Mouse (Mus musculus): ENCODE results near the gene Nt5e. TPM values are rescaled to one million over a fixed set of nuclear protein-coding genes. Genes with fewer than 3 reads are reported as not detected.

Gene Nt5e
- polyA plus RNA-seq, 1 experiment from 2014 or later = 3.8 TPM

GRCm38 (mm10) chr9:88368476-88368875 is 41.5 kb downstream of the Nt5e start:
- Histone ChIP-seq H3K4me2 (replicated peaks) (no peak overlapping the region), H3K4me1 (replicated peaks) (no peaks in the 10 kb centered on the region), H3K27ac (no peak overlapping the region), H3K4me3 (replicated peaks) (no peak overlapping the region), H3K36me3 (no peaks in the 10 kb centered on the region), H3K27me3 (replicated peaks) (no peaks in the 10 kb centered on the region), H3K9me3 (no peaks in the 10 kb centered on the region), H3K9ac (no peak overlapping the region)
- 93% methylated on average over 5 of the region's 5 CpGs for WGBS
- no peak for ATAC-seq

- no peak overlapping the region for H3K27ac ChIP-seq
- no peak overlapping the region for H3K4me3 ChIP-seq (replicated peaks)
- no peak overlapping the region for H3K4me2 ChIP-seq (replicated peaks)
Observed at GRCm38 (mm10) chr9:88369666-88370065, 42.7 kb downstream of the Nt5e start.

GRCm38 (mm10) chr9:88371201-88371600 is 44.2 kb downstream of the Nt5e start:
- WGBS = 86% methylated on average over 2 of the region's 2 CpGs
- Histone ChIP-seq H3K4me2 (replicated peaks) (no peak overlapping the region), H3K9me3 (no peaks in the 10 kb centered on the region), H3K36me3 (no peaks in the 10 kb centered on the region), H3K9ac (no peak overlapping the region), H3K27ac (no peak overlapping the region), H3K27me3 (replicated peaks) (no peaks in the 10 kb centered on the region), H3K4me3 (replicated peaks) (no peak overlapping the region), H3K4me1 (replicated peaks) (no peaks in the 10 kb centered on the region)
- no peak for ATAC-seq

More at GRCm38 (mm10) chr9:88369666-88370065, 42.7 kb downstream of the Nt5e start:
- H3K4me1 ChIP-seq (replicated peaks) = no peaks in the 10 kb centered on the region
- H3K36me3 ChIP-seq = no peaks in the 10 kb centered on the region
- H3K9ac ChIP-seq = no peak overlapping the region
- no peaks in the 10 kb centered on the region for H3K9me3 ChIP-seq
- no peaks in the 10 kb centered on the region for H3K27me3 ChIP-seq (replicated peaks)
- WGBS = 89% methylated on average over 2 of the region's 2 CpGs
- ATAC-seq = no peak

- H3K27me3 ChIP-seq (replicated peaks) = no peaks in the 10 kb centered on the region
- ATAC-seq = no peak
- H3K9ac ChIP-seq = no peak overlapping the region
- H3K4me3 ChIP-seq (replicated peaks) = no peak overlapping the region
- H3K4me2 ChIP-seq (replicated peaks) = no peak overlapping the region
- no peaks in the 10 kb centered on the region for H3K36me3 ChIP-seq
- 83% methylated on average over 2 of the region's 2 CpGs for WGBS
- no peaks in the 10 kb centered on the region for H3K4me1 ChIP-seq (replicated peaks)
- no peak overlapping the region for H3K27ac ChIP-seq
- H3K9me3 ChIP-seq = no peaks in the 10 kb centered on the region
Observed at GRCm38 (mm10) chr9:88373001-88373400, 46.0 kb downstream of the Nt5e start.

GRCm38 (mm10) chr9:88377483-88377882 is 50.5 kb downstream of the Nt5e start:
- Histone ChIP-seq H3K9me3 (no peaks in the 10 kb centered on the region), H3K9ac (no peak overlapping the region), H3K27ac (no peak overlapping the region), H3K4me1 (replicated peaks) (no peaks in the 10 kb centered on the region), H3K4me3 (replicated peaks) (no peak overlapping the region), H3K36me3 (no peaks in the 10 kb centered on the region), H3K4me2 (replicated peaks) (no peak overlapping the region), H3K27me3 (replicated peaks) (no peaks in the 10 kb centered on the region)
- WGBS = 88% methylated on average over 5 of the region's 5 CpGs
- ATAC-seq = no peak

- H3K4me3 ChIP-seq (replicated peaks) = no peak overlapping the region
- no peak overlapping the region for H3K4me2 ChIP-seq (replicated peaks)
- H3K4me1 ChIP-seq (replicated peaks) = no peaks in the 10 kb centered on the region
- H3K9ac ChIP-seq = no peak overlapping the region
- ATAC-seq = no peak
- no peaks in the 10 kb centered on the region for H3K9me3 ChIP-seq
- H3K27ac ChIP-seq = no peak overlapping the region
- WGBS = 88% methylated on average over 3 of the region's 3 CpGs
- H3K36me3 ChIP-seq = 0 out of 2 replicates have a peak, but pooled peaks cover 3% of the 10 kb centered on the region
- no peaks in the 10 kb centered on the region for H3K27me3 ChIP-seq (replicated peaks)
Observed at GRCm38 (mm10) chr9:88379057-88379456, 52.1 kb downstream of the Nt5e start.

GRCm38 (mm10) chr9:88380076-88380475 is 53.1 kb downstream of the Nt5e start:
- WGBS = 59% methylated on average over 7 of the region's 7 CpGs
- ATAC-seq = no peak
- no peak overlapping the region for H3K4me3 ChIP-seq (replicated peaks)
- no peaks in the 10 kb centered on the region for H3K9me3 ChIP-seq
- no peaks in the 10 kb centered on the region for H3K27me3 ChIP-seq (replicated peaks)
- H3K27ac ChIP-seq = no peak overlapping the region
- H3K9ac ChIP-seq = no peak overlapping the region
- no peak overlapping the region for H3K4me2 ChIP-seq (replicated peaks)
- H3K4me1 ChIP-seq (replicated peaks) = no peaks in the 10 kb centered on the region
- H3K36me3 ChIP-seq = 0 out of 2 replicates have a peak, but pooled peaks cover 3% of the 10 kb centered on the region

GRCm38 (mm10) chr9:88380542-88380941 is 53.5 kb downstream of the Nt5e start:
- Histone ChIP-seq H3K4me3 (replicated peaks) (no peak overlapping the region), H3K4me2 (replicated peaks) (no peak overlapping the region), H3K27me3 (replicated peaks) (no peaks in the 10 kb centered on the region), H3K36me3 (0 out of 2 replicates have a peak, but pooled peaks cover 3% of the 10 kb centered on the region), H3K4me1 (replicated peaks) (no peaks in the 10 kb centered on the region), H3K9ac (no peak overlapping the region), H3K9me3 (no peaks in the 10 kb centered on the region), H3K27ac (no peak overlapping the region)
- 81% methylated on average over 1 of the region's 1 CpGs for WGBS
- ATAC-seq = no peak

GRCm38 (mm10) chr9:88388826-88389225 is 61.8 kb downstream of the Nt5e start:
- Histone ChIP-seq H3K27me3 (replicated peaks) (no peaks in the 10 kb centered on the region), H3K4me2 (replicated peaks) (no peak overlapping the region), H3K27ac (no peak overlapping the region), H3K9ac (no peak overlapping the region), H3K4me3 (replicated peaks) (no peak overlapping the region), H3K36me3 (no peaks in the 10 kb centered on the region), H3K9me3 (no peaks in the 10 kb centered on the region), H3K4me1 (replicated peaks) (no peaks in the 10 kb centered on the region)
- WGBS = 85% methylated on average over 5 of the region's 5 CpGs
- ATAC-seq = no peak

GRCm38 (mm10) chr9:88394852-88395251 is 67.9 kb downstream of the Nt5e start:
- Histone ChIP-seq H3K36me3 (no peaks in the 10 kb centered on the region; the same call in 1 of the 2 replicates), H3K4me2 (replicated peaks) (no peak overlapping the region), H3K27me3 (replicated peaks) (no peaks in the 10 kb centered on the region), H3K9me3 (no peaks in the 10 kb centered on the region), H3K27ac (no peak overlapping the region), H3K4me1 (replicated peaks) (no peaks in the 10 kb centered on the region), H3K9ac (no peak overlapping the region), H3K4me3 (replicated peaks) (no peak overlapping the region)
- 83% methylated on average over 8 of the region's 8 CpGs for WGBS
- no peak for ATAC-seq

- Histone ChIP-seq H3K36me3 (peaks cover 3% of the 10 kb centered on the region), H3K4me3 (replicated peaks) (no peak overlapping the region), H3K9ac (no peak overlapping the region), H3K9me3 (no peaks in the 10 kb centered on the region), H3K4me1 (replicated peaks) (no peaks in the 10 kb centered on the region), H3K4me2 (replicated peaks) (no peak overlapping the region), H3K27me3 (replicated peaks) (no peaks in the 10 kb centered on the region), H3K27ac (no peak overlapping the region)
- WGBS = 89% methylated on average over 1 of the region's 1 CpGs
- ATAC-seq = no peak
Observed at GRCm38 (mm10) chr9:88398461-88398860, 71.5 kb downstream of the Nt5e start.

- H3K9ac ChIP-seq = no peak overlapping the region
- H3K27me3 ChIP-seq (replicated peaks) = no peaks in the 10 kb centered on the region
- no peak for ATAC-seq
- no peak overlapping the region for H3K4me2 ChIP-seq (replicated peaks)
- H3K4me3 ChIP-seq (replicated peaks) = no peak overlapping the region
- H3K36me3 ChIP-seq = peaks cover 3% of the 10 kb centered on the region; the same call in 1 of the 2 replicates
- no peaks in the 10 kb centered on the region for H3K9me3 ChIP-seq
- WGBS = 77% methylated on average over 10 of the region's 10 CpGs
- no peaks in the 10 kb centered on the region for H3K4me1 ChIP-seq (replicated peaks)
- no peak overlapping the region for H3K27ac ChIP-seq
Observed at GRCm38 (mm10) chr9:88404088-88404487, 77.1 kb downstream of the Nt5e start.

GRCm38 (mm10) chr9:88404515-88404914 is 77.5 kb downstream of the Nt5e start:
- Histone ChIP-seq H3K4me2 (replicated peaks) (no peak overlapping the region), H3K27ac (no peak overlapping the region), H3K36me3 (peaks cover 6% of the 10 kb centered on the region; the same call in 1 of the 2 replicates), H3K27me3 (replicated peaks) (no peaks in the 10 kb centered on the region), H3K9me3 (no peaks in the 10 kb centered on the region), H3K4me1 (replicated peaks) (no peaks in the 10 kb centered on the region), H3K4me3 (replicated peaks) (no peak overlapping the region), H3K9ac (no peak overlapping the region)
- 87% methylated on average over 6 of the region's 6 CpGs for WGBS
- ATAC-seq = no peak
